Mouse (Mus musculus) forebrain, postnatal 0 days (tissue): Measurements from ENCODE around the gene Suds3. TPM values are rescaled to one million over a fixed set of nuclear protein-coding genes. Genes with fewer than 3 reads are reported as not detected.

Experiments used
- ATAC-seq: fragments of 200-750 bp; cut with Nextera tagmentation; 2 replicates; pipeline ENCODE4 v1.8.0; 2017; ENCODE audit warnings: mild to moderate bottlenecking, moderate library complexity
- DNase-seq: peaks from one replicate; pipeline ENCODE4 v3.0.0-alpha.2; 2015
- H3K27ac ChIP-seq: fragments of 300-500 bp; sonication (generic); 2 replicates; pipeline ENCODE4 v1.5.1; 2014; ENCODE audit warnings: low read depth, mild to moderate bottlenecking, antibody characterized with exemption, low read length, moderate library complexity, mixed read lengths
- H3K27me3 ChIP-seq: fragments of 300-500 bp; sonication (generic); 2 replicates; pipeline ENCODE4 v1.6.1; 2014; ENCODE audit warnings: mild to moderate bottlenecking, low read length, mixed read lengths; ENCODE audit not compliant: insufficient read depth
- H3K36me3 ChIP-seq: fragments of 300-500 bp; sonication (generic); 2 replicates; pipeline ENCODE4 v1.6.1; 2014; ENCODE audit warnings: mild to moderate bottlenecking, moderate library complexity; ENCODE audit not compliant: insufficient read depth
- H3K4me1 ChIP-seq: fragments of 300-500 bp; sonication (generic); 2 replicates; pipeline ENCODE4 v1.6.1; 2014; ENCODE audit warnings: antibody characterized with exemption; ENCODE audit not compliant: insufficient read depth
- H3K4me2 ChIP-seq: fragments of 300-500 bp; sonication (generic); 2 replicates; pipeline ENCODE4 v1.6.1; 2014; ENCODE audit warnings: low read depth, mild to moderate bottlenecking, moderate library complexity
- H3K4me3 ChIP-seq: fragments of 300-500 bp; sonication (generic); 2 replicates; pipeline ENCODE4 v1.5.1; 2014; ENCODE audit warnings: low read depth, low read length, mixed read lengths
- H3K9ac ChIP-seq: fragments of 300-500 bp; sonication (generic); 2 replicates; pipeline ENCODE4 v1.6.1; 2014; ENCODE audit warnings: mild to moderate bottlenecking
- H3K9me3 ChIP-seq: fragments of 300-500 bp; sonication (generic); 2 replicates; pipeline ENCODE4 v1.6.1; 2016; ENCODE audit warnings: low read length
- CTCF ChIP-seq: sonication (generic); IDR thresholded peaks from 2 replicates; pipeline ENCODE4 v1.5.1; 2016; ENCODE audit warnings: antibody characterized with exemption, control low read depth, low read depth
- WGBS: fragments of 180-500 bp; shearing (Covaris S2); extraction: QIAGEN DNeasy Blood & Tissue Kit; methylation state at CpG from one replicate; pipeline ENCODE4 v1.1.7; 2014; 5-methylcytosine and 5-hydroxymethylcytosine counted together
- polyA plus RNA-seq: library from polyadenylated mRNA; unstranded; fragments of >200 nt; fragmentation: Nextera tagmentation; extraction: Ambion mirVana; gene quantifications from 2 replicates; pipeline ENCODE4 v1.2.1, GENCODE M21; 2015
- total RNA-seq: library from RNA; depleted of rRNA; stranded (reverse); fragments of >200 nt; gene quantifications from 2 replicates; pipeline ENCODE4 v1.2.3, GENCODE M21; 2014

Suds3 gene
- total and polyA plus RNA-seq, 2 experiments from 2014 or later, result 75.9 to 83.5 TPM

GRCm38 (mm10) chr5:117158335-117159018 is 42.6 kb upstream of the Suds3 start:
- Histone ChIP-seq H3K4me3 (no peak overlapping the region), H3K9ac (no peak overlapping the region), H3K4me2 (no peak overlapping the region), H3K27me3 (no peaks in the 10 kb centered on the region), H3K36me3 (no peaks in the 10 kb centered on the region), H3K9me3 (no peaks in the 10 kb centered on the region), H3K27ac (no peak overlapping the region), H3K4me1 (no peaks in the 10 kb centered on the region)
- no peak for ATAC-seq
- DNase-seq, result no peak
- 81% methylated on average over 7 of the region's 7 CpGs for WGBS
- no peak for TF ChIP-seq CTCF

DNA sequence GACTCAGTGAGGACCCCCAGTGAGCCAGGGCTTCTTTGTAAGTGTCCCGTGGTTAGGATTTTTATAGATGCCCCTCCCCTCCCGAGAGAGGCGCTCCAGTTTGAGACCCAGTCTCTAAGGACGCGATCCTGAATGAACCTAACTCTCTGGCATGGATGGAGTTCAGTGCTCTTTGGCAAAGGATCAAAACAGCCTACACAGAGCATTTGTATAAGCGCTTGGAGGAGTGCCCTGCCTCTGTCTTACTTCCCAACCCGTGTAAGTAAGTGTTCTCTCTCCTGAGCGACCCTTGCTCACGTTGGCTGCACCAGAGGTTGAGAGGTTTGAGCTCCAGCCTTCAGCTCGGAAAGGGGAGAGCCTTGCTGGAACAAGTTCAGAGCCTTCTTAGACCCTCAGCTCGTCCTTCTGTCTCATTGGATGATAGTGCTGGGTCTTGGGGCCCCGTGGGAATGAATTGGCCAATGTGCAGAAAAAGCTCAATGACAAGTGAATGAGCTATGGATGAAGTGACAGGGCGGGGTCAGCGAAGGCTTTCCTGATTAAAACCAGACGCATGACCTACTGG is 37.7 kb upstream of the Suds3 start:
- H3K4me1 ChIP-seq, result no peaks in the 10 kb centered on the region
- no peaks in the 10 kb centered on the region for H3K36me3 ChIP-seq
- TF ChIP-seq CTCF, result no peak
- H3K9me3 ChIP-seq, result 0 out of 2 replicates have a peak, but pooled peaks cover 4% of the 10 kb centered on the region
- no peak overlapping the region for H3K4me3 ChIP-seq
- no peak overlapping the region for H3K9ac ChIP-seq
- no peak for DNase-seq
- ATAC-seq, result no peak
- H3K4me2 ChIP-seq, result no peak overlapping the region
- WGBS, result 60% methylated on average over 15 of the region's 15 CpGs
- no peak overlapping the region for H3K27ac ChIP-seq
- H3K27me3 ChIP-seq, result no peaks in the 10 kb centered on the region

DNA sequence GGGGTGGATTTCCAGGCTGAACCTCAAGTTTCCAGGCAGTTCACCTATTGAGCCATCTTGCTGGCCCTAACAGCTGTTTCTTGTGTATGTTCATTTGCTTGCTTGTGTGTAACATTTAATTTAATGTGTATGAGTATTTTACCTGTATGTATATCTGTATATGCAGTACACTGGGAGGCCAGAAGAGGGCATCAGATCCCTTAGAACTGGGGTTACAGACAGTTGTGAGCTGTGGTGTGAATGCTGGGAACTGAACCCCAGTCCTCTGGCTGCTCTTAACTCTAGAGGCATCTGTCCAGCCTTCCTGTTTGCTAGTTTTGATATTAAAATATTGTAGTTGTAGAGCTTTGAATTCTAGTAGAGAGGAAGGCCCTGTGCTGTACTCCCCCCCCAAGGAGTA is 37.0 kb upstream of the Suds3 start:
- Histone ChIP-seq H3K9me3 (0 out of 2 replicates have a peak, but pooled peaks cover 4% of the 10 kb centered on the region), H3K4me2 (no peak overlapping the region), H3K27ac (no peak overlapping the region), H3K4me3 (no peak overlapping the region), H3K27me3 (no peaks in the 10 kb centered on the region), H3K9ac (no peak overlapping the region), H3K36me3 (no peaks in the 10 kb centered on the region), H3K4me1 (no peaks in the 10 kb centered on the region)
- no peak for TF ChIP-seq CTCF
- no peak for ATAC-seq
- no peak for DNase-seq

DNA sequence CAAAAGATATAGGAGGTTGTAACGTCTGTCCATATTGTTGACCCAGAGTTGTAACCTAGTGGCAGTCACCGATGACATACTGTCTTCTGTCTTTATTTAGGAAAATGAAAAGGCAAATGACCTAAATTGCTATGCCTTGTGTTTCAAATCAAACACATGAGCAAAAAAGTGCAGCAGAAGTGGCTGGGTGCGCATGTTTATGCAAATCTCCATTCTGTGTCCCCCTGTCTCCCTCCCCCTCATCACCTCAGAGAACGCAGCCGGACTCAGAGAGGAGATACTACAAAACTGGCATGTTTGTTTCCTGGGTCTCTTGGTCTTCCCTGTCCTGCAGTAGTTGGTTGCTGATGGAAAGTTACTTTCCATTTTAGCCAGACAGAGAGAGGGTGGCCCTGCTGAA is 34.2 kb upstream of the Suds3 start:
- H3K4me1 ChIP-seq, result no peaks in the 10 kb centered on the region
- 79% methylated on average over 5 of the region's 5 CpGs for WGBS
- no peak overlapping the region for H3K9ac ChIP-seq
- 0 out of 2 replicates have a peak, but pooled peaks cover 4% of the 10 kb centered on the region for H3K9me3 ChIP-seq
- no peak overlapping the region for H3K27ac ChIP-seq
- no peak for TF ChIP-seq CTCF
- H3K27me3 ChIP-seq, result no peaks in the 10 kb centered on the region
- H3K4me3 ChIP-seq, result no peak overlapping the region
- no peak for DNase-seq
- no peaks in the 10 kb centered on the region for H3K36me3 ChIP-seq
- no peak overlapping the region for H3K4me2 ChIP-seq
- no peak for ATAC-seq

DNA sequence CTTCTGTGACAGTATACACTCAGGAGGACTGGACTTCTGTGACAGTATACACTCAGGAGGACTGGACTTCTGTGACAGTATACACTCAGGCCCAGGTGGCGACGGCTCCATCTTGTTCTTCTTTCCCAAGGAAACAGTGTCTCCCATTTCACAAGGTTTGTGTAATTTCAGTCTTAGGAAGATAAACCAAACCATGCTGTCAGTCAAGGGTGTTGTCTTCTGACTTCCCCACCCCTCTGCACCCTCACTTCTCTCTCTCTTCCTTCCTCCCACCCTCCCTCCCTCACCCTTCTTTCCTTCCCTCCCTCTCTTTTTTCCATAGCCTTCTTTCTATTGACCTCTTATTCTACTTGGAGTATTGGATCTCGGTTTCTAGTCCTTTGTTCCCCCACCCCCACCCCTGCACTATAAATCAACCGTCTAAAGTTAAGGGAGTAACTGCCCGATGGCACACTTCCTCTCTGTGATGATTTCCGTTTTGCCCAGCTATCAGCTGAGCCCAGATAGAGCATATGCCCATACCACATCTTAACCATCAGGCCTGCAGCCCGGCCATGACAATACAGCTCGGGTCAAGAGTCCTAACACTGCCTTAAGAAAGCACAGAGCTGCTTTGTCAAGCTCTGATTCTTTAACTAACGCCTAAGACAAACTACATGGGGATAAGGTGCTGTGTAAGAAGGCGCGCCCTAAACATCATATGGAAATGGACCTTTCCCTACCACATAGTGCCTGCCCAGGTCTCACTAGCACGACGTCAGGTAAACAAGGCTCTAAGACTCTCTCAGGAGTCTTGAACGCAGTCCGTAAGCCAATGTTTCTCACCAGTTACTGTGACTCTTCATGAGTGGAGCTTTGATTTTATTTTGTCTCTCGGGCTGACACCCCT is 33.4 kb upstream of the Suds3 start:
- Histone ChIP-seq H3K27ac (no peak overlapping the region), H3K9me3 (0 out of 2 replicates have a peak, but pooled peaks cover 4% of the 10 kb centered on the region), H3K9ac (no peak overlapping the region), H3K27me3 (no peaks in the 10 kb centered on the region), H3K4me3 (no peak overlapping the region), H3K36me3 (no peaks in the 10 kb centered on the region), H3K4me2 (no peak overlapping the region), H3K4me1 (no peaks in the 10 kb centered on the region)
- 84% methylated on average over 16 of the region's 16 CpGs for WGBS
- ATAC-seq, result no peak
- no peak for DNase-seq
- TF ChIP-seq CTCF, result no peak

DNA sequence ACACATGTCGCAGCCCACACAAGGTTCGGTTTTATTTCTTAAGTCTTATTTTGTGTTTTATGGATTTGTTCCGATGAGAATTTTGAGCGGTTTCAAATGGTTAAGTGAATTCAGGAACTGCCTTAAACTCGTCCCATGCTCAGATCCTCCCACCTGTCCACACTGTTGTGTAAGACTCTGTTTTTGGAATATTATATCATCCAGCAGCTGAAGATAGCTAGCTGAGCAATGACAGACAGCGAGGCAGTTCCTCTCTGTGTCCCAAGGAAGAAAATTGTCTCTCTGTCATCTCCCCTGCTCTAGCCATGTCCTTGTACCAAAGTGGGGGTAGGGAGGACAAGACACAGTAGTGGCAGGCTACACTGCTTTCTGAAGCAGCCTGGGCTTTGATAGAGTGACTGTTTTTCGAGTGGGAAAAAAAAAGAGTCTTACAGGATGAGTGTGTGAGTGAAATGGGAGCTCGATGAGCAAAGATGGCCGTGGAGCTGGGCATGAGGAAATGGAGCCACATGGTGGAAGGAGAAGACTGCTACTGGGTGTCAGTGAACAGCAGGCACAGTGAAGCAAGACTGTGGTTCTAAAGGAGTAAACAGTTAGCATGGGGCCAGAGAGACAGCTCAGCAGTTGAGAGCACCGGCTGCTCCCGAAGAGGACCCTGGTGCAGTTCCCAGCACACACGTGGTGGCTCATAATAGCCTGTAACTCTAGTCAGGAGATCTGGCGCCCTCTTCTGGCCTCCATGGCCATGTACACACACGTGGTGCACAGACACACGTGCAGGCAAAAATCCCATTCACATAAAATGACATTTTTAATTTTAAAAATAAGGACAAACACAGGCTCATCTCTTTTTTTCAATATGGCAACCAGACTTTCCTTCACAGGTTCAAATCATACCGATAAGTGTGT is 31.5 kb upstream of the Suds3 start:
- ATAC-seq (no peak), DNase-seq (no peak)
- Histone ChIP-seq H3K27ac (no peak overlapping the region), H3K9ac (no peak overlapping the region), H3K27me3 (no peaks in the 10 kb centered on the region), H3K36me3 (no peaks in the 10 kb centered on the region), H3K9me3 (no peaks in the 10 kb centered on the region), H3K4me1 (no peaks in the 10 kb centered on the region), H3K4me3 (no peak overlapping the region), H3K4me2 (no peak overlapping the region)
- no peak for TF ChIP-seq CTCF
- WGBS, result 93% methylated on average over 16 of the region's 16 CpGs
